Mouse (Mus musculus): ENCODE measurements at regions not wholly inside any gene's neighbourhood (a gene's known extent, or its start where the extent isn't known, plus 50 kb on each side); places are given as distances from the start of the nearest gene placed in this dataset.
"Not testable (repeated sequence)": the region's sequence is repeated elsewhere in the genome, so short reads cannot be mapped to it uniquely, and the experiment has no call there.

DNA sequence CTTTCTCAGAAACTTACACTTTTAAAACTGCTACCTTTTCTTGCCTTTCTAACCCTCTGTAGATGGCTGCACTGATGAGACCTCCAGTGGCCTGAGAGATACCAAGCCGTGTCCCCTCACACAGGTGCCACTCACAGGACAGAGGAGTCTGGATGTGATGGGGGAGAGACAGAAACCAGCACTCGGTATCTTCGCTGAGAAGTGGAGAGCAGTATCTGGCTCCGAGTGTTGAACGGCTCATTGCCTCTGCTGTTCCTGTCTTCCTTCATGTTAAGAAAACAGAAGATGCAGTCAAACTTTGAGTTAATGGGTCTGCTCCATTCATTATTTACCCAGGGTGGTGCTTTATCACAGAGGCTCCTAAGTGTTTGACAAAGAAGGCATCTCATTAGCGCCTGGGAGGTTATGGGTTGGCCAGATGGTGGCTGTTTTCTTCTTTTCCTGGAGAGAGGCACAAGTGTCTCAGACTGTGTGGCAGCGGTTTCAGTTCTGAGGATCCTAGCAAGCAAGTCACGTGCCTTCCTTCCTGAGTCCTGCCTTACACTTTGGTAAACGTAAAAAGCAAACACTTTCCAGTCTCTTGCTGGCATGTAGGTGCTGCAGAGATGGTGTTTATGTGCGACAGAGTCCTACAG, 248.6 kb downstream of the Sec16b start:
- DNase-seq (ENCODE audit: low read depth) = no peak

DNA sequence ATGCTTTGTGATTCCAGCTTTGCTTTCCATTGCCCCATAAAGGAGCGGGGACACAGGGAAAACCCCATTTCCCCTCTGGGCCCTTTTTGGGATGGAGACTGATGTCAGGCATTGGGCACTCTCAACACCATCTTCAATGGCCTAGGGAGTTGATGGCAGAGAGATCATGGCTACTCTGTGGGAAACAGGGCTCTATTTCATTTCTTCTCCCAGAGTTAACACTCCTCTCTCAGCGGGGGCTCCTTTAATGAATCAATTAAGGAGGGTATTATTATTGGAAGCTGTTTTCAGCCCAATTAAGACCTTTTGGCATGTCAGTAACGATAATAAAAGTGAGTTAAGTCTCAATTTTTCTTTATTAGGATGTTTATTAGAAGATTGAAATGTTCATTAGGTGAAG, 250.4 kb downstream of the Sec16b start:
- DNase-seq (ENCODE audit: low read depth) = no peak

DNA sequence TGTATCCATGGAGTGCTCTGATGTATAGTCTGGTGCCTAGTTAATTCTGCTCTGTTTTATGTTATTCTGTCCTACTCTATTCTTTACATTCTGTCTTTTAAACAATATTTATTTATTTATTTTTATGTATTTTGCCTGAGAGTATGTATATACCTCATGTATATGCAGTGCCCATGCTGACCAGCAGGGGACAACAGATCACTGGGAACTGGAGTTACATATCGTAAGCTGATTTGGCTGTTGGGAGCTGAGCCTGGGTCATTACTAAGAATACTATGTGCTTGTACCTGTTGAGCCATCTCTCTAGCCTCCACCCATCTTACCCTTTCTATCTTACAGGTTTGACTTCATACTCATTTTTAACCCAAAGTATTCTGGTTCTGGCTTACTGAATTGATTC, 251.8 kb downstream of the Sec16b start:
- DNase-seq (ENCODE audit: low read depth) = no peak

DNA sequence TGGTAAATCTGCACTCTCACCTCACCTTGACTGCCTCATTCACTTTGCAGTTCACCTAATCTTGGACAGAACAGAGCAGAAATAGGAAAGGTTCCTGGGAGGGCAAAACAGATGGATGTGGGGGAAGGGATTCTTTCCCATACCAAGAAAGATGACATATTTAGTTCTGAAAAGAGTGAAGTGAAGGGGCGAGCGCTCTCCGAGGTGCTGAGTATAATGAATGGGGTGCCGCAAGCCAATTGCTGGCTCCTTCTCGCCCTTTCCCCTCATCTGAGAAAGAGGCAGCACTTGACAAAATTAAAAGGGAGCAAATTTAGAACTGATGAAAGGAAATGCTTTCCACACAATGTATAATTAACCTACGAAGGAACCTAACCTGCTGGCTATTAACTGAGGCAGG, 261.7 kb downstream of the Sec16b start:
- DNase-seq (ENCODE audit: low read depth) = no peak

- no peak for DNase-seq (ENCODE audit: low read depth)
Observed at GRCm38 (mm10) chr1:157797711-157798110, 291.2 kb downstream of the Sec16b start.

DNA sequence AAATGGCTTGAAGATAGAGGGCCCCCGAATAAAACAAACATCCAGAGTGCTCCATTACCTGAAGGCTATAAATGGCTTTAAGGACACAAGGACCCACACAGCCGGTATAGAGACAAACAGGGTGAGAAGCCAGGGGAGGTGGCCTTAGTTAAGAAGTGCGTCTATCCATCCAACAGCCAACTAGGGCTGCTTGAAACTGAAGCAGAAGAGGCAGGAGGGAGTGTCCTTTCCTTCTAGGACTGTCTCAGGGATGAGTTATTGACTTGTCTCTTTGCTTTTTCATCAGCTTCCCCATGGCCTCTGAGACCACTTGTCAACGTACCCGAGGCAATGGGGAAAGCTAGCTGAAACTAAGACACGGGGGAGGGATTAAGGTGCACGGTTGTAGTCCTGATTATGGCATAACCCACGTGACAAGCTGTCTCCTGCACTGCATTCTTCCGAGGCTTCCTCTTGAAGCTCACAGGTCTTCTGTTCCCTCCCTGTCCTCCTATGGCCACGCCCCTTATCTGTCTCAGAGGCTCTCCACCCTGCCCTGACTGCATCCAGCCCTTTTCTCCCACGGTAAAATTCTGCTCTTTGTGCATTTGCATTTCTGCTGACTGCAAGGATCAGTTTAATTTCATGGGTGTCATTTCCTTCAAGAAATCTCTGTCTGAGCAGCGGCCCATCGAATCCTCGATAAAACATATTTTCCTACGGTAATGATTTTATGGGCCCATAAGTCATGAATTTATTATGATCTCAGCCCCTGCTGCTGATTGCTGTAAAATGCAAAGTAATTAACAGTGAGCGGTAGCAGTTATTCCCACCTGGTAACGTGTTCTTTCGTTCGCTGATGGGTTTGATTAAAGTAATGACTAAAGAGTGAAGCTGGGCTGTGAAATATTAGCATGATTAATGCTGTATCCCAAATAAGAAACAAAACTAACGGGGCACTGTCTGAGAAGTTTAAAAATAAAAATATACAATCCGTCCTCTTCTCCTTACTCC, 292.3 kb downstream of the Sec16b start:
- DNase-seq (ENCODE audit: low read depth) = no peak

DNA sequence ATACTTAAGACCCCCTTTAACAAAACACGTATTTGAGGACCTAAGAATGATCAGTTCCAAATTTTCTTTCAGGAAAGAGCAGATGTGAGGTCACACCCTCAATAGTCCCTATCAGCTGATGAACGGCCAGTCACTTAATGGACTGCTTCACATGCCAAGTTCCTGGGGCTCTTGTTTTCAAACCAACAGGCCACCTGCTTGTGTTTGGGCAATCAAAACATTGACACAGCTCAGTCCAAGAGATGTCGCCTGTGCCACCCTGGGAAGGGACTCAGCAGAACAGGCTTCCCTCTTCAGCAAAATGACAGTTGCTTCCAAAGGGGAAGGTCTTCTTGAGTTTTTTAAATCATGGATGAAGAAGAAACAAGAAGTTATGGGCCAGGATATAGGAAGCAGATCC, 294.6 kb downstream of the Sec16b start:
- DNase-seq (ENCODE audit: low read depth) = no peak

GRCm38 (mm10) chr1:157804229-157804628, 297.7 kb downstream of the Sec16b start:
- no peak for DNase-seq (ENCODE audit: low read depth)

GRCm38 (mm10) chr1:157806296-157806695, 299.8 kb downstream of the Sec16b start:
- DNase-seq (ENCODE audit: low read depth) = no peak

GRCm38 (mm10) chr1:157809674-157810471, 303.3 kb downstream of the Sec16b start:
- DNase-seq (ENCODE audit: low read depth) = no peak

DNA sequence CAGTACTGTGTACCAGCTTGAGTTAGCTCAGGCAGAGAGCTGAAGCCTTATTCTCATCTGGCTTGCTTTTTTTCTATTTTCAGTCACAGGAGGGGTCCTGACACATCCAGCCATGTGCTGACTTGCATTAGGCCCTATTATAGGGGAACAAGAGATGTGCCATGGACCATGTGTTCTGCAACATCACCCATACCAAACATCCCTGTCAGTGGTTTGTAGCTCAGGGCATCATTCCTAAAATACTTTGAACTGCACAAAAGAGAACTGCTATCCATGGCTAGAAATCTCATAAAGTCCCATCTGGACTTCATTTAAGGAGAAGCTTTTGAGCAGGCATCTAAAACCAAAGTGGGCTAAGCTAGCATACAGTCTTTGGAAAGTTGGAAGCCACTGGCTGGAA, 304.1 kb downstream of the Sec16b start:
- no peak for DNase-seq (ENCODE audit: low read depth)

- DNase-seq (ENCODE audit: low read depth) = no peak
Observed at GRCm38 (mm10) chr1:157827966-157828365, 321.4 kb downstream of the Sec16b start.

DNA sequence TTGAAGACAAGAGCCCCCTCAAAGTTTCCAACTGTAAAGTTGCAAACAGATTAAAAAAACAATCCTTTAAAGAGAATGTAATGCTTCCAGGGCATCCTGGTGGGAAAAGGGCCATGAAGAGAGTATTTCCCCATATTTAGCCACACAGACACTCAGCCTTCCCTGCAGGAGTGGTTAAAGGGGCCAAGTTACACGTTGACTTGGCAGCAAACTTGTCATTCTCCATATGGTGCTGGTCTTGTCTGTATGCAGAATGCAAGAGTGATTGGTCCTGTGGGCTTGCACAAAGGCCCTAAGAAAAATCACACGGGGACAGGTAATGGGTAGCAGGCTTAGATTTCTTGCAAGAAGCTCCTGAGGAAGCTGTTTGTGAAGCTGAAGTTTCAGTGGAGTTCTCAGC, 325.0 kb downstream of the Sec16b start:
- no peak for DNase-seq (ENCODE audit: low read depth)

- no peak for DNase-seq (ENCODE audit: low read depth)
Observed at GRCm38 (mm10) chr1:157872775-157873174, 366.2 kb downstream of the Sec16b start.

DNA sequence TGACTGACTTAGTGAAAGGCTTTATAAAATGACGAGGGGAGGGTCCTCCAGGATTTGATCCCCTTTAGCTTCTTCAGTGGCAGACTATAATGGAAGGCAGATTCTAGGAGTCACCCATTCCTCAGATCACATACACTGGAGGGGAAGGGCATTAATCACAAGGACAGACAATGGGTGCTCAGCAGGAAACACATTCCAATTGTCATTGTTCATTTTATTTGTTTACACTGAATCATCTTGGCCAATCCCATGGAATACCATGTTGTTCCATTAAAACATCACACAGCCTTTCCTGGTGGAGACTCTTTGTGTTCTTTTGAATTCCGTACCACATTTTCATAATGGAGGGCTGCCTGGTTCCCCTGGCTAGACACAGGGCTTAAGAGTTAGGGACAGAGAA, 368.5 kb downstream of the Sec16b start:
- DNase-seq (ENCODE audit: low read depth) = no peak

- DNase-seq (ENCODE audit: low read depth) = not testable (repeated sequence)
Observed at GRCm38 (mm10) chr1:157877117-157877516, 370.6 kb downstream of the Sec16b start.

GRCm38 (mm10) chr1:157887146-157887545, 380.6 kb downstream of the Sec16b start:
- DNase-seq (ENCODE audit: low read depth) = no peak

- DNase-seq (ENCODE audit: low read depth) = no peak
Observed at GRCm38 (mm10) chr1:157888573-157888972, 382.0 kb downstream of the Sec16b start.

DNA sequence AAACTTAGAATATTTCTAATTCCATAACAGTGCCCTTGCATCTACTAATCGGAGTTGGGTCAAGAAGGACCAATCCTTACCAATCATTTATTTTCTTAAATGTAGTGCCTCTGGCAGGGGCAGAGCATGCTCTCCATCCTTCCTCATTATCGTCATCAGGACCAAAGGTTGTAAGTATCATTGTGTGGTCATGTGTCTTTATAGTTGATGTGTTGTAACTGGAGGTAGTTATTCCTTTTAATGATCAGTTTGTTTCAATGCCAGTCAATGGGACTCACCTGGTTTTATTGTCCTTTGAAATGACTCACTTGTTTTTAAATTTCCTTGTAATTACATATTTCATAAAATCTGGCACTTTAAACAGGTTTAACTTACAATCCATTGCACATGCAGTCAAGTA, 399.6 kb downstream of the Sec16b start:
- no peak for DNase-seq (ENCODE audit: low read depth)

GRCm38 (mm10) chr1:157937800-157938348, 418.3 kb downstream of the Brinp2 start:
- no peak for DNase-seq (ENCODE audit: low read depth)

- DNase-seq (ENCODE audit: low read depth) = no peak
Observed at GRCm38 (mm10) chr1:157939516-157939915, 416.6 kb downstream of the Brinp2 start.

GRCm38 (mm10) chr1:157940331-157940758, 415.8 kb downstream of the Brinp2 start:
- DNase-seq (ENCODE audit: low read depth) = no peak

All from fibroblast of lung, adult 2 months (primary cell).